Mouse (Mus musculus) limb, embryonic 12.5 days (tissue): ENCODE data around the gene Rps6kc1. TPM values are rescaled to one million over a fixed set of nuclear protein-coding genes. Genes with fewer than 3 reads are reported as not detected.

Experiments used
- ATAC-seq: fragments of 200-750 bp; cut with Nextera tagmentation; 2 replicates; pipeline ENCODE4 v1.8.0; 2017; ENCODE audit warnings: low read depth, moderate TSS enrichment; ENCODE audit not compliant: insufficient number of reproducible peaks, insufficient read depth, low FRiP score, low TSS enrichment
- H3K27ac ChIP-seq: fragments of 300-500 bp; sonication (generic); 2 replicates; pipeline ENCODE4 v1.5.1; 2016; ENCODE audit warnings: mild to moderate bottlenecking, moderate library complexity
- H3K27me3 ChIP-seq: fragments of 300-500 bp; sonication (generic); 2 replicates; pipeline ENCODE4 v1.6.1; 2016; ENCODE audit warnings: mild to moderate bottlenecking, moderate library complexity
- H3K36me3 ChIP-seq: fragments of 300-500 bp; sonication (generic); 2 replicates; pipeline ENCODE4 v1.6.1; 2016; ENCODE audit warnings: mild to moderate bottlenecking, moderate library complexity
- H3K4me1 ChIP-seq: fragments of 300-500 bp; sonication (generic); replicated peaks from 2 replicates; pipeline ENCODE4 v1.6.1; 2016
- H3K4me2 ChIP-seq: fragments of 300-500 bp; sonication (generic); 2 replicates; pipeline ENCODE4 v1.6.1; 2016; ENCODE audit warnings: mild to moderate bottlenecking, moderate library complexity
- H3K4me3 ChIP-seq: fragments of 300-500 bp; sonication (generic); replicated peaks from 2 replicates; pipeline ENCODE4 v1.5.1; 2016; ENCODE audit warnings: mild to moderate bottlenecking
- H3K9ac ChIP-seq: fragments of 300-500 bp; sonication (generic); replicated peaks from 2 replicates; pipeline ENCODE4 v1.6.1; 2016; ENCODE audit warnings: mild to moderate bottlenecking, moderate library complexity
- H3K9me3 ChIP-seq: fragments of 300-500 bp; sonication (generic); 2 replicates; pipeline ENCODE4 v1.6.1; 2016; ENCODE audit warnings: mild to moderate bottlenecking, moderate library complexity
- WGBS: fragments of 180-500 bp; shearing (Covaris S2); methylation state at CpG from one replicate; pipeline ENCODE4 v1.1.7; 2016; 5-methylcytosine and 5-hydroxymethylcytosine counted together
- polyA plus RNA-seq: library from polyadenylated mRNA; unstranded; fragments of >200 nt; fragmentation: Nextera tagmentation; extraction: Ambion mirVana; gene quantifications from 2 replicates; pipeline ENCODE4 v1.2.1, GENCODE M21; 2016

Rps6kc1 gene
- polyA plus RNA-seq, 1 experiment from 2014 or later = 17.8 TPM

DNA sequence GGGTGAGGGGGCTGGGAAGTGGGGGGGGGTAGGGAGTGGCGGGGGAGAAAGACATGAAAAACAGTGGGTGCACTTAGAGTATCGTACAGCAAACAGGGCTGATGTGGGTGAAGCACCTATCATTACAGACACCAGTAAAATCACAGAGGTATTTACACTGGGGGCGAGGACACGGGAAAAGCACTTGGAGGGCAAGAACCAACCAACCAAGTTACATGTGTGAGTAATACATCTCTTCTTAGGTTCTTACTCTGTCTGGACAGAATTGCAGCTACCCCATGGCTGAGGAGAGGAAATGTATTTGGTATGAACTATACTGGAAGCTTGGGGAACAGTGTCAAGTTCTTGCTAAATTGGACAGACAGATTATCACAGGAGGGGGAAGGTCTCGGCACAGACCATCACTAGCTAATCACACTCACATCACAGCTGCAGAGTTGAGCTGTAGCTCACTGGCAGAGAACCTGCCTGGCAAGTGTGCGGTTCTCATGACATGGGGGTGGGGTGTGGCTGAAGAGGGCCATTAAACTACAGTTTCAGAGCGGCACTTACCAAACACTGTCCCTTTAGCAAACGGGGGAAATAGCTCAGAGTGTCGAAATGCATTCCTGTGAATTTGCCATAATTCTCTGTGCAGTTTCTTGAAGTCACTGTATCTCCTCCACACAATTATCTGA is 12.5 kb downstream of the Rps6kc1 start:
- Histone ChIP-seq H3K4me1 (no peaks in the 10 kb centered on the region), H3K27ac (peak overlapping the region; percentile 45; the same call in 1 of the 2 replicates), H3K36me3 (peaks cover 62% of the 10 kb centered on the region), H3K4me2 (no peak overlapping the region), H3K4me3 (no peak overlapping the region), H3K9ac (no peak overlapping the region), H3K27me3 (no peaks in the 10 kb centered on the region), H3K9me3 (no peaks in the 10 kb centered on the region)
- ATAC-seq = no peak
- 75% methylated on average over 9 of the region's 9 CpGs for WGBS

- no peak overlapping the region for H3K27ac ChIP-seq
- H3K4me1 ChIP-seq = no peaks in the 10 kb centered on the region
- no peaks in the 10 kb centered on the region for H3K27me3 ChIP-seq
- H3K9me3 ChIP-seq = no peaks in the 10 kb centered on the region
- no peak overlapping the region for H3K9ac ChIP-seq
- no peak overlapping the region for H3K4me2 ChIP-seq
- 88% methylated on average over 3 of the region's 3 CpGs for WGBS
- ATAC-seq = no peak
- peaks cover 55% of the 10 kb centered on the region for H3K36me3 ChIP-seq
- no peak overlapping the region for H3K4me3 ChIP-seq
Measured at GRCm38 (mm10) chr1:190898186-190898585, 13.4 kb downstream of the Rps6kc1 start.

- H3K27me3 ChIP-seq = no peaks in the 10 kb centered on the region
- H3K9ac ChIP-seq = no peak overlapping the region
- 85% methylated on average over 6 of the region's 6 CpGs for WGBS
- H3K27ac ChIP-seq = no peak overlapping the region
- H3K9me3 ChIP-seq = no peaks in the 10 kb centered on the region
- no peaks in the 10 kb centered on the region for H3K4me1 ChIP-seq
- H3K36me3 ChIP-seq = peaks cover 58% of the 10 kb centered on the region
- H3K4me2 ChIP-seq = no peak overlapping the region
- no peak overlapping the region for H3K4me3 ChIP-seq
- no peak for ATAC-seq
Measured at GRCm38 (mm10) chr1:190893559-190894167, 17.9 kb downstream of the Rps6kc1 start.

GRCm38 (mm10) chr1:190888646-190889045 is 22.9 kb downstream of the Rps6kc1 start:
- no peaks in the 10 kb centered on the region for H3K27me3 ChIP-seq

DNA sequence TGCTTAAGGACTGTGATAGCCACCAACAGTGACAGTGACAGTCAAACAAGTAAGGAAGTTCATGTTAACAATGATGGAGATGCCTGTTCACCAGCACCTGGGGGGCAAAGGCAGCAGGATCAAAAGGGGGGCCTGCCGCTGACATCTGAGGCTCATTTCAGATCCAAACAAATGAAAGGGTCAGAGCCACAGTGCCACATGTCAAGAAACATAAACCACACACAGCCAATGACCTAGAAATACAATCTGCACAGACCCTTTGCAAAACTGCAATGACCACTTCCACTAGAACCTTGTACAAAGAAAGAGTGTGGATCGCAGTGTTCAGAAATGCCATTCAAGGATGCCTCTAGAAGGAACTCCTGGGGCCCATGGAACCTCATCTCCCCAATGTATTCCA is 23.5 kb downstream of the Rps6kc1 start:
- H3K27ac ChIP-seq = no peak overlapping the region
- H3K4me3 ChIP-seq = no peak overlapping the region
- H3K9ac ChIP-seq = no peak overlapping the region
- H3K4me2 ChIP-seq = no peak overlapping the region
- H3K36me3 ChIP-seq = peaks cover 63% of the 10 kb centered on the region
- no peaks in the 10 kb centered on the region for H3K27me3 ChIP-seq
- ATAC-seq = no peak
- 89% methylated on average over 2 of the region's 2 CpGs for WGBS
- no peaks in the 10 kb centered on the region for H3K9me3 ChIP-seq
- H3K4me1 ChIP-seq = no peaks in the 10 kb centered on the region

More at GRCm38 (mm10) chr1:190888646-190889045, 22.9 kb downstream of the Rps6kc1 start:
- H3K4me2 ChIP-seq = no peak overlapping the region
- no peak overlapping the region for H3K9ac ChIP-seq
- no peaks in the 10 kb centered on the region for H3K4me1 ChIP-seq
- H3K9me3 ChIP-seq = no peaks in the 10 kb centered on the region
- H3K27ac ChIP-seq = no peak overlapping the region
- no peak for ATAC-seq
- 88% methylated on average over 16 of the region's 16 CpGs for WGBS
- no peak overlapping the region for H3K4me3 ChIP-seq
- H3K36me3 ChIP-seq = peaks cover 61% of the 10 kb centered on the region

DNA sequence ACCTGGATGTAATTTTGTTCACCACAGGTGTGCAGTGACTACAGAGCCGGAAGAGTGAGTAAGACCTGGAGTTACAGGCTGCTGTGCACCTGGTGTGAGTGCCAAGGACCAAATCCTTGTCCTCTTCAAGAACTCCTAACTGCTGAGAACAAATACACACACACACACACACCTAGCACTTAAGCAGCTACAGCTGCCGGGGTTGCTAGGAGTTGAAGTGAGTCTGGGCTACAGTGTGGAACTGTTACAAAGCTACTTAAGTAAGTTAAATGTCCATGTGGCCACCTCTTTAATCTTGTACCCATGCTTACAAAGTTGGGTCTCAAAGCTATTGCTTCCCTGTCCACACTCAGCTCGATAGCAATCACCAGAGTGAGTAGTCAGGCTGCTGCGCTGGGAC is 25.6 kb downstream of the Rps6kc1 start:
- no peaks in the 10 kb centered on the region for H3K4me1 ChIP-seq
- WGBS = 79% methylated on average over 4 of the region's 4 CpGs
- H3K9ac ChIP-seq = no peak overlapping the region
- no peak overlapping the region for H3K27ac ChIP-seq
- no peak overlapping the region for H3K4me3 ChIP-seq
- H3K4me2 ChIP-seq = no peak overlapping the region
- no peak for ATAC-seq
- no peaks in the 10 kb centered on the region for H3K9me3 ChIP-seq
- H3K27me3 ChIP-seq = no peaks in the 10 kb centered on the region
- H3K36me3 ChIP-seq = peaks cover 63% of the 10 kb centered on the region

DNA sequence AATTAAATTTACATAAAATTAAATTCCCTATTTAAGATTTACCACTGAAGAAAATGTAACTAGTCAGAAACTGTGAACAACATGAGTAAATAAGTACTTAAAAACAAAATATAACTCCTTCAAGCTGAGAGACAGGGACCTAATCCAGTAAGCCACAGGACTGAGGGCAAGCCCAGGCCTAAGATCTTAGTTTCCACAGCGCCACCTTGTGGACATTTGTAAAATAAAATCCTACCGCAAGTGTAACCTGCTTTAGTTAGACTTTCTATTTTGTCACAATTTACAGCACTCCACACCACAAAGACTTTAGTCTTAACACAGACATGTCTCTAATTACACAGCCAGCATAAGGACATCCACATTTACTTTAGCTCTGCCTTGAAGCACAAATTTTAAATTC is 30.1 kb downstream of the Rps6kc1 start:
- Histone ChIP-seq H3K9ac (no peak overlapping the region), H3K4me1 (no peaks in the 10 kb centered on the region), H3K27ac (no peak overlapping the region), H3K36me3 (peaks cover 44% of the 10 kb centered on the region), H3K9me3 (no peaks in the 10 kb centered on the region), H3K27me3 (no peaks in the 10 kb centered on the region), H3K4me2 (no peak overlapping the region), H3K4me3 (no peak overlapping the region)
- 5% methylated on average over 2 of the region's 2 CpGs for WGBS
- no peak for ATAC-seq

GRCm38 (mm10) chr1:190880638-190881037 is 30.9 kb downstream of the Rps6kc1 start:
- Histone ChIP-seq H3K9ac (no peak overlapping the region), H3K9me3 (no peaks in the 10 kb centered on the region), H3K4me3 (no peak overlapping the region), H3K36me3 (peaks cover 44% of the 10 kb centered on the region), H3K4me1 (no peaks in the 10 kb centered on the region), H3K27ac (no peak overlapping the region), H3K4me2 (no peak overlapping the region), H3K27me3 (no peaks in the 10 kb centered on the region)
- 82% methylated on average over 6 of the region's 6 CpGs for WGBS
- ATAC-seq = no peak

GRCm38 (mm10) chr1:190875751-190876150 is 35.8 kb downstream of the Rps6kc1 start:
- H3K9me3 ChIP-seq = no peaks in the 10 kb centered on the region
- ATAC-seq = no peak
- 93% methylated on average over 6 of the region's 6 CpGs for WGBS
- no peak overlapping the region for H3K4me2 ChIP-seq
- no peaks in the 10 kb centered on the region for H3K27me3 ChIP-seq
- H3K36me3 ChIP-seq = peaks cover 37% of the 10 kb centered on the region
- no peak overlapping the region for H3K27ac ChIP-seq
- no peak overlapping the region for H3K9ac ChIP-seq
- H3K4me3 ChIP-seq = no peak overlapping the region
- H3K4me1 ChIP-seq = no peaks in the 10 kb centered on the region

DNA sequence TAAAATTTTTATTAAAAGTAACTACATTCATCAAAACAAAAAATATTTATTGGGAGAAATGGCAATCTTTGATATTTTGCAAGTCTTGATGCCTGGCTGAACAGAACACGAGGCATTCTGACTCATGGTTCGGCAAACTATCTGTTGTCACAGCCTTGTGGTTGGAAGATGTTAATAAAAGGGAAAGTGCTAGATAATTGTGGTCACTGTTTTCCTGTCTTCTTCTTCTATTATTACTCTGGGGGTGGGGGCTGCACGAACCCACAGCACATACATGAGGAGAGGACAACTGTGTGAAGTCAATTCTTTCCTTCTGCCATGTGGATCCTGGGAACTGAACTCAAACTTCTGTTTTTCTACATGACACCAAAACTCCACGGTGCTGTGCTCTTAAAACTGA is 36.5 kb downstream of the Rps6kc1 start:
- ATAC-seq = no peak
- H3K36me3 ChIP-seq = peaks cover 43% of the 10 kb centered on the region
- H3K9me3 ChIP-seq = no peaks in the 10 kb centered on the region
- no peak overlapping the region for H3K27ac ChIP-seq
- H3K4me2 ChIP-seq = no peak overlapping the region
- H3K9ac ChIP-seq = no peak overlapping the region
- no peaks in the 10 kb centered on the region for H3K4me1 ChIP-seq
- H3K4me3 ChIP-seq = no peak overlapping the region
- H3K27me3 ChIP-seq = no peaks in the 10 kb centered on the region
- WGBS = 88% methylated on average over 4 of the region's 4 CpGs

DNA sequence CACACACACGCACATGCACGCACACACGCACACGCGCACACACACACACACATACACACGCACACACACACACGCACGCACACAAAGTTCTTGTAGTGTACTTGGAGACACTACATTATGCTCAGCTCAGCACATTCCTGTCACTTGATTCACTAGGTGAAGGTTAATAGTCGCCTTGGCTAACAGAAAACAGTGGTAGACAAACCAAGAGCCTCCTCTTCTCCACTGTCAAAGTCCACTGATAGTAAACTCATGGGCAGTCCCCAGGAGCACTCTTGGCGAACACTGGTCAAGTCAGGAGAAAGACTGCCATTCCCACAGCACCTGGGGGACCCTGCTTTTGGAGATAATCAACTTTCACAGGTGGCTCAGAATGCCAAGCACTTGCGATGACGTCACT is 40.5 kb downstream of the Rps6kc1 start:
- no peaks in the 10 kb centered on the region for H3K9me3 ChIP-seq
- H3K4me2 ChIP-seq = no peak overlapping the region
- no peak overlapping the region for H3K27ac ChIP-seq
- no peak overlapping the region for H3K4me3 ChIP-seq
- ATAC-seq = no peak
- no peaks in the 10 kb centered on the region for H3K27me3 ChIP-seq
- 94% methylated on average over 12 of the region's 12 CpGs for WGBS
- H3K36me3 ChIP-seq = peaks cover 57% of the 10 kb centered on the region
- no peak overlapping the region for H3K9ac ChIP-seq
- no peaks in the 10 kb centered on the region for H3K4me1 ChIP-seq

DNA sequence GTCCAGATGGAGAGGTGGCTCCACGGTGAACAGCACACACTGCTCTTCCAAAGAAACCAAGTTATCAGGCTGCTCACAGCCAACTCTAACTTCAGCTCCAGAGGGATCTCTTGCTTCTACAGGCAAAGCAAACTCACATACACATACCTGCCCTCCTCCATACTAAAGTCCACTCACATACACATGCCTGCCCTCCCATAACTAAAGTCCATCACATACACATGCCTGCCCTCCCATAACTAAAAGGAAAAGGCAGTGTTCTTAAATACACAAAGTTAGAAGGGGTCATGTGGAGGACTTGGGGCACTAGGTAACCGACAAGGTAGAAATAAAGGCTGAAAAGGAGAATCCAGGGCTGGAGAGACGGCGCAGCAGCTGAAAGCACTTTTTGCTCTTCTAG is 41.6 kb downstream of the Rps6kc1 start:
- Histone ChIP-seq H3K4me1 (no peaks in the 10 kb centered on the region), H3K4me2 (no peak overlapping the region), H3K4me3 (no peak overlapping the region), H3K27me3 (no peaks in the 10 kb centered on the region), H3K27ac (no peak overlapping the region), H3K9me3 (no peaks in the 10 kb centered on the region), H3K9ac (no peak overlapping the region), H3K36me3 (peaks cover 51% of the 10 kb centered on the region)
- WGBS = 93% methylated on average over 4 of the region's 4 CpGs
- ATAC-seq = no peak
